Comparison of ENCODE assay signal across 12 mouse cellular contexts in genomic region chr11:62631138-62631537, GRCm38 (mm10). TPM values are rescaled to one million over a fixed set of nuclear protein-coding genes. Genes with fewer than 3 reads are reported as not detected.
DNase-seq lines count a peak whose midpoint lies in the region; ATAC-seq and TF ChIP-seq lines count a peak whose summit lies in the region.
"Had no signal": no experiment of that assay in that cellular context is flagged by ENCODE, and none has a peak within 500 bp of the region (broad histone marks: within the 10 kb centered on the region; RNA-seq: fewer than 3 reads in every experiment).

No protein-coding gene starts in this region.

- peak overlapping the region; percentile 74 for H3K27ac ChIP-seq in forebrain, embryonic 11.5 days (ENCODE audit: low read depth, low read length)
- H3K27ac ChIP-seq in forebrain, postnatal 0 days (ENCODE audit: low read depth, low read length) = no peak overlapping the region
- no peak overlapping the region for H3K27ac ChIP-seq in kidney, embryonic 16.5 days (ENCODE audit: low read length)
- 0 out of 2 replicates have a peak overlapping the region, but pooled peaks have one; percentile 35 for H3K27ac ChIP-seq in limb, embryonic 12.5 days
- H3K27ac ChIP-seq in intestine, embryonic 15.5 days = no peak overlapping the region
- H3K27ac ChIP-seq: embryonic facial prominence, embryonic 15.5 days had no signal

- H3K36me3 ChIP-seq in forebrain, embryonic 11.5 days (ENCODE audit: control insufficient read depth, insufficient read depth, low read length) = no peaks in the 10 kb centered on the region
- no peaks in the 10 kb centered on the region for H3K36me3 ChIP-seq in forebrain, postnatal 0 days (ENCODE audit: insufficient read depth)
- peaks cover 3% of the 10 kb centered on the region; the same call in 1 of the 2 replicates for H3K36me3 ChIP-seq in kidney, embryonic 16.5 days (ENCODE audit: insufficient read depth, low read length)
- no peaks in the 10 kb centered on the region for H3K36me3 ChIP-seq in limb, embryonic 12.5 days
- H3K36me3 ChIP-seq in intestine, embryonic 15.5 days = no peaks in the 10 kb centered on the region
- H3K36me3 ChIP-seq: embryonic facial prominence, embryonic 15.5 days; G1E had no signal

- WGBS in forebrain, embryonic 11.5 days = 20% methylated on average over 4 of the region's 4 CpGs
- WGBS in forebrain, postnatal 0 days = 34% methylated on average over 4 of the region's 4 CpGs
- WGBS in kidney, embryonic 16.5 days = 45% methylated on average over 4 of the region's 4 CpGs
- 45% methylated on average over 4 of the region's 4 CpGs for WGBS in limb, embryonic 12.5 days
- WGBS in intestine, embryonic 15.5 days = 58% methylated on average over 4 of the region's 4 CpGs

- DNase-seq in forebrain, embryonic 11.5 days (ENCODE audit: low spot score) = no peak
- DNase-seq in forebrain, postnatal 0 days = no peak
- DNase-seq in kidney, adult 9 months = no peak
- DNase-seq in retina, embryonic 14.5 days (ENCODE audit: low spot score) = peak; percentile 61
- DNase-seq in layer of hippocampus, postnatal 10 days (ENCODE audit: low spot score in 2 of 2) = no peak
- DNase-seq: cerebellum, adult 18-20 months; kidney, adult 18-20 months had no signal

- H3K9me3 ChIP-seq in forebrain, embryonic 11.5 days (ENCODE audit: control insufficient read depth, low read length) = no peaks in the 10 kb centered on the region
- no peaks in the 10 kb centered on the region for H3K9me3 ChIP-seq in forebrain, postnatal 0 days (ENCODE audit: low read length)
- no peaks in the 10 kb centered on the region for H3K9me3 ChIP-seq in kidney, embryonic 16.5 days (ENCODE audit: low read length)
- H3K9me3 ChIP-seq in limb, embryonic 12.5 days = no peaks in the 10 kb centered on the region
- H3K9me3 ChIP-seq in intestine, embryonic 15.5 days = no peaks in the 10 kb centered on the region; the same call in 1 of the 2 replicates
- H3K9me3 ChIP-seq: embryonic facial prominence, embryonic 15.5 days; G1E had no signal

- no peaks in the 10 kb centered on the region for H3K27me3 ChIP-seq in forebrain, embryonic 11.5 days (ENCODE audit: control insufficient read depth, insufficient read depth, low read length)
- no peaks in the 10 kb centered on the region for H3K27me3 ChIP-seq in forebrain, postnatal 0 days (ENCODE audit: insufficient read depth, low read length)
- no peaks in the 10 kb centered on the region for H3K27me3 ChIP-seq in kidney, embryonic 16.5 days (ENCODE audit: insufficient read depth, low read length)
- H3K27me3 ChIP-seq in limb, embryonic 12.5 days = no peaks in the 10 kb centered on the region
- no peaks in the 10 kb centered on the region for H3K27me3 ChIP-seq in intestine, embryonic 15.5 days (replicated peaks)
- H3K27me3 ChIP-seq: embryonic facial prominence, embryonic 15.5 days had no signal

- H3K4me3 ChIP-seq in forebrain, embryonic 11.5 days (ENCODE audit: low read depth, low read length) = no peak overlapping the region
- no peak overlapping the region for H3K4me3 ChIP-seq in forebrain, postnatal 0 days (ENCODE audit: low read depth, low read length)
- H3K4me3 ChIP-seq in kidney, embryonic 16.5 days (ENCODE audit: low read length) = no peak overlapping the region
- H3K4me3 ChIP-seq in limb, embryonic 12.5 days (replicated peaks) = no peak overlapping the region
- H3K4me3 ChIP-seq in intestine, embryonic 15.5 days (replicated peaks) = no peak overlapping the region
- H3K4me3 ChIP-seq: embryonic facial prominence, embryonic 15.5 days had no signal

- peak overlapping the region; percentile 41; the same call in 1 of the 2 replicates for H3K4me2 ChIP-seq in forebrain, embryonic 11.5 days (ENCODE audit: low read depth, low read length, severe bottlenecking)
- no peak overlapping the region for H3K4me2 ChIP-seq in forebrain, postnatal 0 days (ENCODE audit: low read depth)
- H3K4me2 ChIP-seq in kidney, embryonic 16.5 days (replicated peaks; ENCODE audit: low read depth, low read length) = no peak overlapping the region
- no peak overlapping the region for H3K4me2 ChIP-seq in limb, embryonic 12.5 days
- H3K4me2 ChIP-seq in intestine, embryonic 15.5 days (replicated peaks) = no peak overlapping the region

- peak; percentile 19; the same call in 1 of the 2 replicates for ATAC-seq in forebrain, embryonic 11.5 days (replicated peaks; ENCODE audit: low FRiP score)
- no peak for ATAC-seq in forebrain, postnatal 0 days
- 0 out of 2 replicates have a peak, but pooled peaks have one; percentile 19 for ATAC-seq in kidney, embryonic 16.5 days (ENCODE audit: low FRiP score, low TSS enrichment)
- no peak for ATAC-seq in limb, embryonic 12.5 days (ENCODE audit: insufficient number of reproducible peaks, insufficient read depth, low FRiP score, low TSS enrichment, low read depth)
- ATAC-seq in intestine, embryonic 15.5 days = no peak

- TF ChIP-seq CTCF in forebrain, postnatal 0 days (IDR thresholded peaks at IDR 0.05; ENCODE audit: low read depth) = no peak

- peaks cover 26% of the 10 kb centered on the region for H3K4me1 ChIP-seq in forebrain, embryonic 11.5 days (replicated peaks; ENCODE audit: control insufficient read depth, insufficient read depth, low read length)
- peaks cover 15% of the 10 kb centered on the region for H3K4me1 ChIP-seq in forebrain, postnatal 0 days (ENCODE audit: insufficient read depth)
- H3K4me1 ChIP-seq in kidney, embryonic 16.5 days (ENCODE audit: insufficient read depth, low read length) = peaks cover 43% of the 10 kb centered on the region
- H3K4me1 ChIP-seq in limb, embryonic 12.5 days (replicated peaks) = peaks cover 58% of the 10 kb centered on the region
- peaks cover 32% of the 10 kb centered on the region for H3K4me1 ChIP-seq in intestine, embryonic 15.5 days (replicated peaks)

- peak overlapping the region; percentile 6; the same call in 1 of the 2 replicates for H3K9ac ChIP-seq in forebrain, embryonic 11.5 days (ENCODE audit: low read length)
- no peak overlapping the region for H3K9ac ChIP-seq in forebrain, postnatal 0 days
- no peak overlapping the region for H3K9ac ChIP-seq in kidney, embryonic 16.5 days (replicated peaks; ENCODE audit: low read length)
- peak overlapping the region; percentile 23; the same call in 1 of the 2 replicates for H3K9ac ChIP-seq in limb, embryonic 12.5 days (replicated peaks)
- H3K9ac ChIP-seq in intestine, embryonic 15.5 days = no peak overlapping the region
- H3K9ac ChIP-seq: embryonic facial prominence, embryonic 15.5 days had no signal

RNA-seq across cellular contexts. Expression of gene Lrrc75a, which starts 17.2 kb away (rescaled TPM):
- 14.3 and 20.7 TPM in 2 replicates for polyA plus RNA-seq in forebrain, embryonic 11.5 days (2014; fragmentation: Nextera tagmentation; extraction: Ambion mirVana)
- 13.2 and 18.1 TPM in 2 replicates for total RNA-seq in forebrain, postnatal 0 days (2014; rRNA removed)
- 6.5 and 7.1 TPM in 2 replicates for polyA plus RNA-seq in forebrain, postnatal 0 days (2015; fragmentation: Nextera tagmentation; extraction: Ambion mirVana)
- 13.8 and 15.6 TPM in 2 replicates for polyA plus RNA-seq in kidney, embryonic 16.5 days (2015; fragmentation: Nextera tagmentation; extraction: Ambion mirVana)
- 19.2 and 23.2 TPM in 2 replicates for polyA plus RNA-seq in limb, embryonic 12.5 days (2016; fragmentation: Nextera tagmentation; extraction: Ambion mirVana)
- total RNA-seq in layer of hippocampus, postnatal 10 days (2021) = 10 to 100 TPM; 10.7 to 11.3 TPM
- polyA plus RNA-seq in intestine, embryonic 15.5 days (2015; fragmentation: Nextera tagmentation; extraction: Ambion mirVana) = 17.3 and 20.9 TPM in 2 replicates

RNA-seq across cellular contexts. Expression of gene Mmgt2, which starts 17.3 kb away (rescaled TPM):
- polyA plus RNA-seq in forebrain, embryonic 11.5 days (2014; fragmentation: Nextera tagmentation; extraction: Ambion mirVana) = 37.8 and 41.1 TPM in 2 replicates
- 22.6 and 37.0 TPM in 2 replicates for total RNA-seq in forebrain, postnatal 0 days (2014; rRNA removed)
- polyA plus RNA-seq in forebrain, postnatal 0 days (2015; fragmentation: Nextera tagmentation; extraction: Ambion mirVana) = 22.4 and 23.3 TPM in 2 replicates
- polyA plus RNA-seq in kidney, embryonic 16.5 days (2015; fragmentation: Nextera tagmentation; extraction: Ambion mirVana) = 66.2 and 68.1 TPM in 2 replicates
- polyA plus RNA-seq in limb, embryonic 12.5 days (2016; fragmentation: Nextera tagmentation; extraction: Ambion mirVana) = 59.9 and 61.2 TPM in 2 replicates
- 10 to 100 TPM; 19.1 to 23.4 TPM for total RNA-seq in layer of hippocampus, postnatal 10 days (2021)
- polyA plus RNA-seq in intestine, embryonic 15.5 days (2015; fragmentation: Nextera tagmentation; extraction: Ambion mirVana) = 71.8 and 72.4 TPM in 2 replicates

RNA-seq across cellular contexts. Expression of gene Trpv2, which starts 56.9 kb away (rescaled TPM):
- 3.0 and 3.1 TPM in 2 replicates for polyA plus RNA-seq in forebrain, embryonic 11.5 days (2014; fragmentation: Nextera tagmentation; extraction: Ambion mirVana)
- total RNA-seq in forebrain, postnatal 0 days (2014; rRNA removed) = 38.1 and 46.6 TPM in 2 replicates
- 21.6 and 26.2 TPM in 2 replicates for polyA plus RNA-seq in forebrain, postnatal 0 days (2015; fragmentation: Nextera tagmentation; extraction: Ambion mirVana)
- polyA plus RNA-seq in kidney, embryonic 16.5 days (2015; fragmentation: Nextera tagmentation; extraction: Ambion mirVana) = 4.6 and 6.6 TPM in 2 replicates
- 0.88 and 1.2 TPM in 2 replicates for polyA plus RNA-seq in limb, embryonic 12.5 days (2016; fragmentation: Nextera tagmentation; extraction: Ambion mirVana)
- total RNA-seq in layer of hippocampus, postnatal 10 days (2021) = 10 to 100 TPM; 26.1 to 26.3 TPM
- polyA plus RNA-seq in intestine, embryonic 15.5 days (2015; fragmentation: Nextera tagmentation; extraction: Ambion mirVana) = 10.0 and 10.7 TPM in 2 replicates

Comparison
In these comparisons a context has a peak if more than half of its experiments do, and no peak if none do; other contexts are left out.
1. ATAC-seq: peak in forebrain, embryonic 11.5 days (single experiment) and kidney, embryonic 16.5 days (single experiment); none in forebrain, postnatal 0 days (single experiment), limb, embryonic 12.5 days (single experiment) and intestine, embryonic 15.5 days (single experiment).
2. H3K27ac ChIP-seq: peak in forebrain, embryonic 11.5 days (single experiment) and limb, embryonic 12.5 days (single experiment); none in forebrain, postnatal 0 days (single experiment), kidney, embryonic 16.5 days (single experiment) and intestine, embryonic 15.5 days (single experiment).
3. H3K9ac ChIP-seq: peak in forebrain, embryonic 11.5 days (single experiment) and limb, embryonic 12.5 days (single experiment); none in forebrain, postnatal 0 days (single experiment), kidney, embryonic 16.5 days (single experiment) and intestine, embryonic 15.5 days (single experiment).